Mouse (Mus musculus) frontal cortex, postnatal 25 days (tissue): ENCODE results near the gene Eef1akmt3.
A peak's percentile ranks its signal among the peaks of the same experiment; 100 is the strongest.
"Not testable (repeated sequence)": the region's sequence is repeated elsewhere in the genome, so short reads cannot be mapped to it uniquely, and the experiment has no call there.

Experiments
- DNase-seq, 2 experiments: peaks; one replicate each; pipeline ENCODE4 v3.0.0; 2022; ENCODE audit warnings: low spot score in 2 of 2

Gene Eef1akmt3

DNA sequence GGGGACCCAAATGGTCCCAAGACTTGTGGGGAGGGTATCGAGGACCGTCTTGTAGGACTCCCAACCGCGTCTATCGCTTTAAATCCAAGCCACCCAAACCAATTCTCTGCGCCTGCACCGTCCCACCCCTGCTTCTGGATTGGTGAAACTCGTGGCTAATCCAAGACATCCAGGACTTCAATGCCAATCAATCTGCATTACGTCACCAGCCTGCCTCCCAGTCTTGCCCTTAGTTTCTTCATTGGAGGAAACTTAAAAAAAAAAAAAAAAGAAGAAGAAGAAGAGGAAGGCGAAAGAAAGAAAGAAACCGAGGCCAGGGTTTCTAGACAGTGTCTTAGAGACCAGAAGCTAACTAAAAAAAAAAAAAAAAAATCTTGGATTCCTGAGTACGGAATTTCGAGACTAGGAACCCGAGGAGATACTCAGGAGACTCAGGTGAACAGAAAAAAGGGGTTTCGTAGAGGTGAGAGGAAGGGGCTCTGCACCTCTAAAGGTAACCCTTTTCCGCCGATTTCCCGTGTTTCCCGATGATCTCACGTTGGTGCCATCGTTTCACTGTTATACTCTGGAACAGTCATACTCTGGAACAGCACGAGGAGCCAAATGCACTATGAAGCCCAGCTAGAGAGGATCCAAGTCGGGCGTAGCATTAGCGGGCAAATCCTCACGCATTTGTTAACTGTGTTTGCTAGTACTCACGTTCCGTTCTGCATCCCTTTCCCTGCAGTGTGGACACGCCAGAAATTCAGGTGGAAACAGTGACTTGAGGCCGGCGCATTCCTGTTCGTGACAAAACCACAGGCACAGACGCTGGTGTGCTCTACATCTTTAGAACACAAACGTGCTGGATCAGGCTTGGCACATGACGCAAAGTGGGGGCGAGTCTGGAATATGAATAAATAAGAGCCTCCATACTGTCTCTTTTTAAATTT, 29.1 kb upstream of the Eef1akmt3 start, which contains the start of gene Tspan31:
Tspan31 (minus strand) TSS at position 75 of the 932 bp plus-strand sequence.
- peak in 1 of 2 experiments; percentile 85 for DNase-seq

DNA sequence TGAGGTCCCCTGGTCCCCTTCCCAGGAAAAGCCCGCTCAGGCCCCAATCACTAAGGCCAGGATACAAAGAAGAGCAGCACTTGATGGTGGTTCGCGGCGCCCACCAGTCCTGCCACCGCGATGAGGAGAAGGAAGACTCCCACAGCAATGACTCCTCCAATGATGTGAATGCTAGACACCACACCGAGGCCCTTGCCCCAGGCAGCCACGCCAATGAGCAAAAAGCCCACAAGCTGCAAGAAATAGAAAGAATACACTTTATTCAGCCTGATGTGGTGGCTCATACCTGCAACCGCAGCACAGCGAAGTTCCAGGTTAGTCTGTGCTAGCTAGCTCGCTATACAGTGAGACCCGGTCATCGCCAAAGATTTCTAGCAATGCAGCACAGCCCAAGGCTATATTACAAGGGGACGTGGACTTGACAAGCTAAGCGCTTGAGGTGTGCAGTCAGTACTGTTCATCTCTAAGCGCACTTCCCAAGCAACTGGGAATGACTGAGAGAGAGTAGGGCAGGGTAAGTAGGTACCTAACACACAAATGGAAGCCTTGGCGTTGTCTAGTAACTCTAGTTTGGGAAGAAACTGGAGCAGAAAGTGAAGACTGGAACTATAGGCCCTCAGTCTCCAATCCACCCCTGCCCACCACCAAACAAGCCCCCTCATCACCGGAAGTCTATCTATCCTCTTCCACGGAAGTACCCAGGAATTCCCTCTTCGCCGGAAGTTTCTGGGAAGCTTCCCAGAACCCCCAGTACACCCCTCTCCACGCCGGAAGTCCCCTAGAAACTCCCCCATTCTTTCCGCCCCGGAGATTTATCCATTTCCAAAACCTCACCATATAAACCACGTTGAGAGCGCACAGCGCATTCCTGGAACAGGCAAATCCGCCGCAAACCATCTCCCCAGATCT, 28.2 kb upstream of the Eef1akmt3 start:
- DNase-seq = no peak

DNA sequence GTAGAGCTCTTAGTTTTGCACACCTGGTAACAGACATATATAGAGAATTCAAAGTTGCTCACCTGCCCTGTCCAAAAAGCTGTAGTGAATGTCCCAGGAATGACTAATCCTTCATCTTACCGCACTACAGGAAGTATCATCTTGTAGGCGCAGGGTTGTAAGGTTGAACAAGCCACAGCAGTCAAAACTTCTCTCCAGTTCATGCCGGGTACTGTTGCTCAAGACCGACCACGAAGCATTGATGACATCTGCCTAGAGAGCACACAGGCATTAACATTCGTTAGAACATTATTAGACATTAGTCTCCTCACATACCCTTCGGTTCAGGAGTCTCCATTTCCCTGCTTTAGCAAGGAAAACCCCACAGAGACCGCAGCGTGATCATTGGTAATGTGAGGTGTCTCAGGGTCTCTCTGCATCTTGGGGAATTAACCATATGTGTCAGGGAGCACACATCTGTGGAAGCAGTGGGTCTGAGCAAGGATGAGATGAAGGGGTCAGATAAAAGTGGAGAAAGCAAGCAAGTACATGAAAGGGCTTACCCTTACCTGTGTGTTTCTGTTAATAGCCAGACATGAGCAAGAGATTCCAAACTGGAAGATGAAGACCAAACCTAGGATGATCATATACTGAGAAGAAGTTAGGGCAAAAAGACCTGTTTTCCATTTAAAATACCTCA, 27.2 kb upstream of the Eef1akmt3 start:
- no peak for DNase-seq

DNA sequence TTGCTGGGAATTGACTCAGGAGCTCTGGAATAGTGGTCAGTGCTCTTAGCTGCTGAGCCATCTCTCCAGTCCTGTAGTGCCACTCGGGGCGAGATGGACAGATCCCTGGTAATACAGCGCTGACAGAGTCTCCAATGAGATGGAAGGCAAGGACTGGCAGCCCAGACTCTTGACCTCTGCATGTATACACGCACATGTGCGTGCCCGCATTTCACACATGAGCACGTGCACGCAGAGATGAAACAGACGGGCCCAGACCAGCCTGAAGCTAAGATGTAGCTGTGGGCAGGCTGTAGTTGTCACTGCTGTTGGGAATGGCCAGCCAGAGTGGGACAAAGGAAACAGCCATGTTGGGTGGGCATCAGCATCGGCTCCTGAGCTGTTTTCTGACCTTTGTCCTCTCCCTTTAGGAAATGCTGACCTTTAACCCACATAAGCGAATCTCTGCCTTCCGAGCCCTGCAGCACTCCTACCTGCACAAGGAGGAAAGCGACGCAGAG, 25.3 kb upstream of the Eef1akmt3 start:
- no peak for DNase-seq

DNA sequence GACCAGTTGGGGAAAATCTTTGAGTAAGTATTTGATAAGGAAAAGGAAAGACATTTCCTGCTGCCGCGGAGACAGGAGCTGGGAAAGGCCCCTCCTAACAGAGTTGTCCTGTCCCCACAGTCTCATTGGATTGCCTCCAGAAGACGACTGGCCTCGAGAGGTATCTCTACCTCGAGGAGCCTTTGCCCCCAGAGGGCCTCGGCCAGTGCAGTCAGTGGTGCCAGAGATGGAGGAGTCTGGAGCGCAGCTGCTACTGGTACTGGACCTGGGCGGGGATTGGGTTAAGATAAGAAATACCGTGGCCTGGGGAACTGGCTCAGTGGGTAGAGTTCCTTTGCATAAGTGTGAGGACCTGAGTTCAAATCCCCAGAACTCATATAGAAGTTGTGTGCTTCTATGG, 24.7 kb upstream of the Eef1akmt3 start:
- DNase-seq = no peak

DNA sequence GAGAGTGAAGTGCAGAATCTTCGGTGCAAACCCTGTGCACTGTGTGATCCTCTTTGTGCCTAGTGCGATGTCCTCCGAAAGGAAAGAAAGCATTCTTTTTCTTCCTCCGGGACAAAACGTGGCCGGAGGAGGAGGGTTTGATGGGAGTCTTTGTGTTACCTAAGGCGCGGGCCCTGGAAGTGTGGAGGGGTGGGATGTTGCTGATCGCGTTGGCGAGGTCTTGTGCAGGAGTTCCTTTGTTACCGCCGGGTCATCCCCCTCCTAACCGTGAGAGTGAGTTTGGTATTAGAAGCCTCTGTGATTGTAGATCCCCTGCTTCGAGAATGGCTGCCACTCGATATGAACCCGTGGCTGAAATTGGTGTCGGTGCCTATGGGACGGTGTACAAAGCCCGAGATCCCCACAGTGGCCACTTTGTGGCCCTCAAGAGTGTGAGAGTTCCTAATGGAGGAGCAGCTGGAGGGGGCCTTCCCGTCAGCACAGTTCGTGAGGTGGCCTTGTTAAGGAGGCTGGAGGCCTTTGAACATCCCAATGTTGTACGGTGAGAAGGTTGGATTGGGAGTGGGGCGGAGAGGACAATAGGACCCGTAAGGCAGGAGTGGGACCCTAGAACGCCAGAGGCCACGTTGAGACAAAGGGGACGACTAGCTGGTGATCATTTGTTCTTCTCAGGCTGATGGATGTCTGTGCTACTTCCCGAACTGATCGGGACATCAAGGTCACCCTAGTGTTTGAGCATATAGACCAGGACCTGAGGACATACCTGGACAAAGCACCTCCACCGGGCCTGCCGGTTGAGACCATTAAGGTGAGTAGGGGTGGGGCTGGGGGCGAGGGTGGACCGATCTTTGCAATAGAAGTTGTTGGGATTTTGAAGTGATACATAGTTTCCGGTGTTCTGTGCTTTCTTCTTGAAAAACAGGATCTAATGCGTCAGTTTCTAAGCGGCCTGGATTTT, 22.9 kb upstream of the Eef1akmt3 start:
- DNase-seq = no peak

DNA sequence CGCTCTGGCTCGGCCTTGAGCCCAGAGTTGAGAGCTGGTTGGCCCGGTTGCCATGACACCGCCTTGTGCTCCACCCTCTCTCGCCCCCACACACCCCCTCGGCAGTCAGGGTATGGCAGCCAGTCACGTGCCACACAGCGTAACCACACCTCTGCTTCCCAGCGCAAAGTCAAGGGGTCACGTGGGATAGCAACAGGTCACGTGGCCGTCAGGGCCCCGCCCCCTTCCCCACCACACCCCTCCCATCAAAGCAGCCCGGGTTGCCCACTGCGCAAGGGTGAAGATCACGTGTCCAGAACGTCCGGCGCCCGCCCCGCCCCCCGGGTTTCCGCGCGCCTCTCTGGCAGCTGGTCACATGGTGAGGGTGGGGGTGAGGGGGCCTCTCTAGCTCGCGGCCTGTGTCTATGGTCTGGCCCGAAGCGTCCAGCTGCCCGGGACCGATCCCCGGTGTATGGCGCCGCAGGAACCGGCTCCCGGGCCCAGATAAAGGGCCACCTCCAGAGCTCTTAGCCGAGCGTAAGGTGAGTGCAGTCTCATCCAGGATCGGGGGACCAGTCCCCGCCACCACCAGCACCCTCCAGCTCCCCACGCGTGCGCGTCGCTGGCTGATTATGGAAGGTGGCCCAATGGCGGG, 22.0 kb upstream of the Eef1akmt3 start, which contains the start of gene Cdk4:
Cdk4 (plus strand) TSS at position 296 of the 634 bp plus-strand sequence.
- DNase-seq = peak; percentile 97 to 98

DNA sequence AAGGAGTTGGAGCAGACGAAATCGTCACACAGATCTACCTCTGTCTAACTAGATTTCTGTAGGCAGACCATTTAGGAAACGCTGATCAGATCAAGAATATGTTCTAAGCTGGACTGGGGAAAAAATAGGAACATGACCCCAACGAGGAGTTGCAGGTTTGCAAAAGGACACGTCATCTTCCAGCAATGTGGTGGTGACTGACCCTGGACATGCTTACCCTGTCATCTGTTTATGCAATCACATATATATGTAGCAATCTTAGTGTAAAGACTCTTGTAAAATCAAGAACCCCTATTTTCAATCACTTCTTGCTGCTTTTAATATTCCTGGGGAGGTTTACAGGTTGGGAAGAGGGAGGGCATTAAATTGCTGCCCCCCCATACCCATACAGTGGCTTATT, 21.2 kb upstream of the Eef1akmt3 start:
- no peak for DNase-seq

DNA sequence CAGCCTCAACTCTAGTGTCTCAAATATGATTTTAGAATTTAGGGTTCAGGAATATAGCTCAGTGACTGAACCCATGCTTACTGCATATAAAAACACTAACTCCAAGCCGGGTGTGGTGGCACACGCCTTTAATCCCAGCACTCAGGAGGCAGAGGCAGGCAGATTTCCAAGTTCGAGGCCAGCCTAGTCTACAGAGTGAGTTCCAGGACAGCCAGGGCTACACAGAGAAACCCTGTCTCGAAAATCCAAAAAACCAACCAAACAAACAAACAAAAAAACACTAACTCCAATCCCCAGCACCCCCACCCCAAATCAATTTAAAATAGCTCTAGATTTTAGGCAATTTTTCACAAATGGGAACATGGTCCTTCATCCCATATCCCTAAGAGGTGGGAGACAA, 20.8 kb upstream of the Eef1akmt3 start:
- not testable (repeated sequence) for DNase-seq

DNA sequence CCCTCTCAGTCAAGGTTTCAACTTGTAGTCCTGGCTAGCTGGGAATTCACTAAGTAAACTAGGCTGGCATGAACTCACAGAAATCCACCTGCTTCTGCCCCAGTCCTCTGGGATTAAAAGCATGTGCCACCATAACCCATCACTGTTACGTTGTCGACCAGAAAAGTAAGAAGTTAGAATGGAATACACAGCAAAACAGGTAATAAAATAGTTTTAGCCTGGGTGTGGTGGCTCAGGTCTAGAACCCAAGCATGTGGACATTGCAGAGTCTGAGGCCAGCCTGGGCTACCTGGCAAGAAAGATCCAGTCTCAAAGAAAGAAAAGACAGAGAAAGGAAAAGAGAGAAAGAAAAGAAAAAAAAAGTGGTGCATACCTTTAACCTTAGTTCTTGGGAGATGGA, 20.2 kb upstream of the Eef1akmt3 start:
- DNase-seq = no peak

DNA sequence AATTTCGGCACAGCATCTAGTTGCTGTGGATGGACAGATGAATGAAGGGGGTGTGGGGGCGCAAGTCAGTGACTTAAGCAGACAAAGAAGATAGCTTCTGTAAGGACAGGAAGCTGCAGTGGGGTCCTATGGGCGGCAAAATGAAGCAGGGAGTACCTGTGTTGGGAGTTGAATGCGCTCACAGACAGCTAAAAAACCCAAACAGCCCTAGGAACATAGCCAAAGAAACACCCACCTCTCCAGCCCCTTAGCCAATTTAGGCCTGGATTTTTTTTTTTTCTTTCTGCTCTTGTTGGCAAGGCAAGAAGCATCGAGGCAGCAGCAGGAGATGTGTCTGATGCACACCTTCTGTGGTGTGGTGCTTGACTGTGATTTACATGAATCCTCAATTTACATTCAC, 19.8 kb upstream of the Eef1akmt3 start:
- no peak for DNase-seq

DNA sequence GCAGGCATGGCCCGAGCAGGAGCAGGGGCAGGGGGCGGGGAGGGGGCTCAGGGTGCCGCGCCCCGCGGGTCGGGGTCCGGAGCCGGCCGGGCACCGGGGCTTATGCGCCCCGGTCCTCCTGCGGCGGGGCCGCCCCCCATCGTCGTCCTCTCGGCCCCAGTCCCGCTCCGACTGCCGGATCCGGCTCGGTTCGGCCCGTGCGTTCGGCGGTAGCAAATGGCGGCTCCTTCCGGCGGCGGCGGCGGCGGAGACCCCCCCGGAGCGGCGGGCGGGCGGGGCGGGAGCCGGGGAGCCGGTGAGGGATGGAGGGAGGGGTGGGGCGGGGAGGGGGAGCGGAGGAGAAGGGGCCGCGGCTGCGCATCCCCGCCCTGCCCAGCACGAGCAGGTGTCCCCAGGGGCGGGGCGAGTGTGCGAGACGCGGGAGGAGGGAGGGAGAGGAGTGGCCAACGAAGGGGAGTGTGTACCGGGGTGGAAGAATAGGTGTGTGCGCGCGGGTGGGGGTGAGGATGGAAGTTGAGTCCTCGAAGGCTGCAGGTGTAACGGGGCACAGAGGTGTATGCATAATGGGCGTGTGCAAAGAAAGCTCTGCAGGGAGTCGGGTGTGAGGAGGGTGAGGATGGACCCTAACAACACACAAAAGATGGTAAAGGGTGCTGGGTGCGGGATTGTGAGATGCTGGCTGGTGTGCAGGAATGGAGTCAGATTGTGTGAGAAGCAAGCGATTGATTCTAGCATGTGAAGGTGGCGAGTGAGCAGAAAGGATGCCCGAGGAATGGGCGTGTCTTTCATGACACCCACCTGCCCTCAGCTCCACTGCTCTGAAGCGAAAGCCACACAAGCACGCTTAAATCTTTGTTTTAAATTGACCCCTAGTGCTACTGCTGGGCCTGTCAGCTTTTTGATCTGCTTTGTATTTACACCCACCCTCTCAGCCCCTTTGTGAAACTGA, 18.9 kb upstream of the Eef1akmt3 start, which contains the start of gene March9:
March9 (minus strand) TSS at position 217 of the 949 bp plus-strand sequence.
- peak in 1 of 2 experiments; percentile 56 for DNase-seq

DNA sequence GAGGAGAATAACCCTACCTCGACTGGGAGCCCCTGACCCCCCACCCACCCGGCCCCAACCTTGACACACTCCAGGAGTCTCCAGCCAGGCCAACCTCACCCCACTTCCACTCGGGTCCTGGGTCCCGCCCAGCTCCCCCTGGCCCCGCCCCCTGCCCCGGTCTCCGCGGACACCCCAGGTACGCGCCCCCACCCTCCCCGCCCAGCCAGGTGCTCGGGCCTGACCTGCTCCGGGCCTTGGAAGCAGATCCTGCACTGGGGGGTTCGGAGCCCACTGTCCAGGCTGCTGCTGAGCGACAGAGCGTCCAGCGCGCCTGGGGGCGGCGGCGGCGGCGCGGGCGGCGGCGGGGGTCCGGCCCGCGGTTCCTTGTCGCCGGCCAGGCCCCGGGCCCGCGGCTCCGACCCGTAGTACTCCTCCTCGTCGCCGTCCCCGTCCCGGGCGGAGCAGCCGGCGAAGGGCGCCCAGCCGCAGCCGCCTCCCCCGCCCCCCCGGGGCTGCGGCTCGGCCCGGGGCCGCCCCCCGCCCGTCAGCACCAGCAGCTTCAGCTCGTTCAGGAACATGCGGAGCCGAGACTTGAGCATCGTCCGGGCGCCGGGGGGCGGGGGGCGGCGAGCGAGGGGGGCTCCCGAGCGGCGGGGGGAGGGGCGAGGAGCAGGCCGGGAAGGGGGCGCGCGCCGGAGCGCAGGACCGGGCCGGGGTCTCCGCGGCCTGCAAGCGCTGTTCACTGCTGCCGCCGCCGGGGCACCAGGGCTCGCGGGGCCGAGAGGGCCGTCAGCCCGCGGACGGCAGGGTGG, 18.1 kb upstream of the Eef1akmt3 start:
- no peak for DNase-seq

DNA sequence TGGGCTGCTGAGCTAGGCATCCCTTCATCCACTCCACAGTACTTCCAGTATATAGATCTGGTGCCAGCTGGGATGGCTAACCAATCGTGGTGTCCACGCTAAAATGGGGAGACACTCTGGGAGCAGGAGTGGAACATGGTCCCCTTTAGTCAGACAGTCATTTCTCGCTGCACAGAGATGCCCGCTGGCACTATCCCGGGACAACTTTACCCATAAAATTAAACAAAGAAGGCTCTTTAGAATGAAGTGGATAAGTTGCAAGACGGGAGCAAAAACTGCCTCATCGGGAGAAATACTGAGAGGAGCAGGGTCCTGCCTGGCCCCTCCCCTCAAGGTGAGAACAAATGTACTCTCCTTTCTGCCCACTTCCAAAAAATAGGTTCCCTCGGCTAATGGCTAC, 17.4 kb upstream of the Eef1akmt3 start:
- DNase-seq = no peak

DNA sequence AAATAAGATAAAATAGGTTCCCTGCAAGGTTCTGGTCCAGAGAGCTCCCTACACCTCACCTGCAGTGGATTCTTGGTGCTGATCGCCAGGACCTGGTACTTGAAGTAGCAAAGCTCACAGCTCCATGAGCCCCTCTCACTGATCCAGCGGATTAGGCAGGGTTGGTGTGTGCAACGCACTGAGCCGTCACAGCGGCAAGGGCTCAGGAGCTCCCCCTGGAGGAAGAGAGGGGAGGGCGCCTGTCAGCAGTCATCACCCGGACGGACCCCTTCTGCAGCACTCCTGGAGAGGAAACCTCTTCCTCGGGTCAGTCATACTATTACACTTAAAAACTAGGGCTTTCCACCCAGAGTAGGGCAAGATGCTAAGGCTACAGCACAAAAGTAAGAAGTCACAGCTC, 16.8 kb upstream of the Eef1akmt3 start:
- DNase-seq = peak in 1 of 2 experiments; percentile 74

DNA sequence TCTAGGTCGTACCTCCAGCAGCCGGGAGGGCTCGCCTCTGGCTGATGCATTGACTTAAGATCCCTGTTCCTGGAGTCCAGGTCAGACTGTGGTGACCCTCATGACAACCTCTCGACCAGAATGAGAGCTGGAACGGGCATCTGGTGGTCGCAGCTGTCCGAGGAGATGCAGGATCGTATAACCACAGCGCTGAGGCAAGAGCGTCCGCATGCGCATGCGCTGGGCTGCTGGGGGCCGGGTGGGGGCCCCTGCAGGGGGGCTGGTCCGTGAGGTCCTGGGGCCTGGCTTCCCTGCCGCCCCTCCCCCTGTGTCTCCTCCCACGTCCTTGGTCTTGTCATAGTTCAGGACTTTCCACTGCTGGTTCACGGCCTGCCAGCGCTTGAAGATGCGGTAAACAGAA, 15.2 kb upstream of the Eef1akmt3 start:
- DNase-seq = no peak

DNA sequence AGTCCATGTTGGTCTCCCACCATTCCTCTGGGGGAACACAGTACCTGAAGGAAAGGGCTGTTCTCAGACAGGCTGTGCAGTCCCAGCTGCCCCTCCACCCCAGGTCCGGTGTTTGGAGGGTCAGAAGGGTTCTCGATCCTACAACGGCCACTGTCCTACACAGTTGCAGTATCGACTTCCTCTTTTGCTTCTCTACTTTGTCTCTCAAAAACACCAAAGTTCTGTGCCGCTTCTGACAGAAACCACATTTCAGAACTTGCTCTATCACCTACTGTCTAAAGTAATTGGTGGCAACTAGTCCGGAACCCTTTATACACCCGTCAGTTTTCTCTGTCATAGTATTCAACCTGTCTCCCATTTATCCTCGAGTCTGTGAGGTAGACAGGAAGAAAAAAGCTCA, 14.1 kb upstream of the Eef1akmt3 start:
- DNase-seq = no peak

DNA sequence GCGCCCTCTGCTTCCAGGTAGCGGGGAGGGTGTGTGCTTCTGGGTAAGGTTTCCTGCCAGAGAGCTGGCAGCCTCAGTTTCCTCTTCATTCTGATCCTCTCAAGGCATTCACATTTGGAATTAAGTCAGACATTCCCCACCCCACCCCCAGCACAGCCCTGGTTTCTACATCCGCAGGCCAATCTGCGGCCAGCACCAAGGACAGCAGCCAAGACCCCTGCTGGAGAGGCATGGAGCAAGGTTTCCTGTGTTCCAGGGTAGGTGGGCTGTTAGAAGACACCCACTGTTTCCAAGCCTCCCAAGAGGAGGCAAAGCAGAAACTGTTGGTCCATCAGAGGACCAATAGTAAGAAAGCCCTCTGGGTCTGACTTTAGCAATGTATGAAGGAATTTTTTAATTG, 13.3 kb upstream of the Eef1akmt3 start:
- no peak for DNase-seq
